Mouse (Mus musculus) lung, postnatal 0 days (tissue): ENCODE measurements at regions not wholly inside any gene's neighbourhood (a gene's known extent, or its start where the extent isn't known, plus 50 kb on each side); places are given as distances from the start of the nearest gene placed in this dataset.

Experiments used
- ATAC-seq: fragments of 200-750 bp; cut with Nextera tagmentation; 2 replicates; pipeline ENCODE4 v1.8.0; 2017; ENCODE audit warnings: moderate library complexity
- DNase-seq: peaks from one replicate; pipeline ENCODE4 v3.0.0-alpha.2; 2016; ENCODE audit warnings: low spot score
- H3K27ac ChIP-seq: fragments of 300-500 bp; sonication (generic); 2 replicates; pipeline ENCODE4 v1.5.1; 2014; ENCODE audit warnings: antibody characterized with exemption, mild to moderate bottlenecking, low read length, mixed read lengths
- H3K27me3 ChIP-seq: fragments of 300-500 bp; sonication (generic); replicated peaks from 2 replicates; pipeline ENCODE4 v1.6.1; 2014; ENCODE audit warnings: low read length, mixed read lengths; ENCODE audit not compliant: insufficient read depth
- H3K36me3 ChIP-seq: fragments of 300-500 bp; sonication (generic); 2 replicates; pipeline ENCODE4 v1.6.1; 2014; ENCODE audit warnings: low read length, mixed read lengths; ENCODE audit not compliant: insufficient read depth
- H3K4me1 ChIP-seq: fragments of 300-500 bp; sonication (generic); 2 replicates; pipeline ENCODE4 v1.6.1; 2014; ENCODE audit warnings: antibody characterized with exemption, low read depth, low read length, mixed read lengths; ENCODE audit not compliant: insufficient read depth
- H3K4me2 ChIP-seq: fragments of 300-500 bp; sonication (generic); replicated peaks from 2 replicates; pipeline ENCODE4 v1.6.1; 2014; ENCODE audit warnings: low read depth, mild to moderate bottlenecking, low read length, moderate library complexity, mixed read lengths
- H3K4me3 ChIP-seq: fragments of 300-500 bp; sonication (generic); 2 replicates; pipeline ENCODE4 v1.5.1; 2014; ENCODE audit warnings: low read depth, low read length
- H3K9ac ChIP-seq: fragments of 300-500 bp; sonication (generic); replicated peaks from 2 replicates; pipeline ENCODE4 v1.6.1; 2014; ENCODE audit warnings: low read depth, mild to moderate bottlenecking
- H3K9me3 ChIP-seq: fragments of 300-500 bp; sonication (generic); 2 replicates; pipeline ENCODE4 v1.6.1; 2016; ENCODE audit warnings: low read length, mixed read lengths
- CTCF ChIP-seq: IDR thresholded peaks from 2 replicates; pipeline ENCODE4 v1.5.1; 2016; ENCODE audit warnings: antibody characterized with exemption, mild to moderate bottlenecking
- EP300 ChIP-seq: IDR thresholded peaks from 2 replicates; pipeline ENCODE4 v1.6.1; 2016; ENCODE audit warnings: antibody characterized with exemption, mild to moderate bottlenecking, control low read depth
- WGBS: fragments of 180-500 bp; shearing (Covaris S2); extraction: QIAGEN DNeasy Blood & Tissue Kit; methylation state at CpG from one replicate; pipeline ENCODE4 v1.1.7; 2014; 5-methylcytosine and 5-hydroxymethylcytosine counted together

GRCm38 (mm10) chr1:193844461-193844860 lies 474.4 kb upstream of the Camk1g start:
- TF ChIP-seq EP300 (no peak), CTCF (no peak)
- no peak overlapping the region for H3K4me3 ChIP-seq
- no peak overlapping the region for H3K4me2 ChIP-seq
- no peaks in the 10 kb centered on the region for H3K36me3 ChIP-seq
- no peaks in the 10 kb centered on the region for H3K9me3 ChIP-seq
- H3K27ac ChIP-seq, result no peak overlapping the region
- no peak overlapping the region for H3K9ac ChIP-seq
- no peaks in the 10 kb centered on the region for H3K27me3 ChIP-seq
- WGBS, result 42% methylated on average over 1 of the region's 1 CpGs
- ATAC-seq, result no peak
- DNase-seq, result no peak
- H3K4me1 ChIP-seq, result no peaks in the 10 kb centered on the region

GRCm38 (mm10) chr1:193800998-193801397 lies 430.9 kb upstream of the Camk1g start:
- H3K36me3 ChIP-seq, result no peaks in the 10 kb centered on the region
- 45% methylated on average over 3 of the region's 3 CpGs for WGBS
- no peak overlapping the region for H3K4me2 ChIP-seq
- H3K4me1 ChIP-seq, result no peaks in the 10 kb centered on the region
- H3K9me3 ChIP-seq, result no peaks in the 10 kb centered on the region
- ATAC-seq, result no peak
- H3K27me3 ChIP-seq, result no peaks in the 10 kb centered on the region
- no peak overlapping the region for H3K27ac ChIP-seq
- no peak for DNase-seq
- no peak overlapping the region for H3K9ac ChIP-seq
- TF ChIP-seq CTCF, result no peak
- TF ChIP-seq EP300, result no peak
- H3K4me3 ChIP-seq, result no peak overlapping the region

- TF ChIP-seq CTCF (no peak), EP300 (no peak)
- DNase-seq (no peak), ATAC-seq (no peak)
- Histone ChIP-seq H3K9me3 (no peaks in the 10 kb centered on the region), H3K4me1 (no peaks in the 10 kb centered on the region), H3K4me2 (no peak overlapping the region), H3K27ac (no peak overlapping the region), H3K4me3 (no peak overlapping the region), H3K9ac (no peak overlapping the region), H3K36me3 (no peaks in the 10 kb centered on the region), H3K27me3 (no peaks in the 10 kb centered on the region)
- WGBS, result 79% methylated on average over 2 of the region's 2 CpGs
Measured at GRCm38 (mm10) chr1:193790579-193790978, 420.5 kb upstream of the Camk1g start.

- no peaks in the 10 kb centered on the region for H3K4me1 ChIP-seq
- H3K4me3 ChIP-seq, result no peak overlapping the region
- H3K27ac ChIP-seq, result no peak overlapping the region
- ATAC-seq (no peak), DNase-seq (no peak)
- no peak overlapping the region for H3K4me2 ChIP-seq
- TF ChIP-seq EP300, result no peak
- no peak for TF ChIP-seq CTCF
- H3K36me3 ChIP-seq, result no peaks in the 10 kb centered on the region
- no peaks in the 10 kb centered on the region for H3K9me3 ChIP-seq
- no peak overlapping the region for H3K9ac ChIP-seq
- H3K27me3 ChIP-seq, result no peaks in the 10 kb centered on the region
- WGBS, result 86% methylated on average over 2 of the region's 2 CpGs
Measured at GRCm38 (mm10) chr1:193788496-193788895, 418.4 kb upstream of the Camk1g start.

GRCm38 (mm10) chr1:193787417-193787816 lies 417.3 kb upstream of the Camk1g start:
- 58% methylated on average over 1 of the region's 1 CpGs for WGBS
- no peak overlapping the region for H3K4me3 ChIP-seq

DNA sequence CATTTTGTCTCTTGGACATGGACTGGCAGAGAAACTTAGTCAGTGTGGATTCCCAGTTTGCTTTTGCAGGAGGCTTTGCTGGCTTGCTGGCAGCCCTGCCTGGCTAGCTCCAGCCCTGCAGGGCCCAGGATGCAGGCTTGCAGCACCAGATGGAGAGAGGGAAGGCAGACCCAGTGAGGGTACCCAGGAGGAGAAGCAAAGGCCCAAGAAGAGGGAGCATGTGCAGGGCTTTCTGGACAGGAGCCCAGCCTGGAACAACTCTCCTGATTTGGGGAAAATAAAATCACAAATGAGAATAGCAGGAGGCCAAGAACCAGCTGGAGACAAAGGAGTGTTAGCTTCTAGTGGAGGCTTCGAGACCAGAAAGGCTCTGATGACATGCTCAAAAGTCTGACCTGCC lies 414.9 kb upstream of the Camk1g start:
- TF ChIP-seq CTCF, result no peak
- no peak for TF ChIP-seq EP300
- DNase-seq, result no peak
- WGBS, result 57% methylated on average over 1 of the region's 1 CpGs

More at GRCm38 (mm10) chr1:193787417-193787816, 417.3 kb upstream of the Camk1g start:
- DNase-seq (no peak), ATAC-seq (no peak)
- no peak overlapping the region for H3K4me2 ChIP-seq
- no peak overlapping the region for H3K9ac ChIP-seq
- no peaks in the 10 kb centered on the region for H3K27me3 ChIP-seq
- no peaks in the 10 kb centered on the region for H3K36me3 ChIP-seq
- H3K27ac ChIP-seq, result no peak overlapping the region
- no peaks in the 10 kb centered on the region for H3K9me3 ChIP-seq
- no peak for TF ChIP-seq EP300
- TF ChIP-seq CTCF, result no peak
- no peaks in the 10 kb centered on the region for H3K4me1 ChIP-seq

GRCm38 (mm10) chr1:193784526-193784925 lies 414.4 kb upstream of the Camk1g start:
- ATAC-seq, result no peak
- TF ChIP-seq EP300 (no peak), CTCF (no peak)

More for the DNA sequence above, 414.9 kb upstream of the Camk1g start:
- Histone ChIP-seq H3K36me3 (no peaks in the 10 kb centered on the region), H3K9ac (no peak overlapping the region), H3K4me3 (no peak overlapping the region), H3K4me1 (no peaks in the 10 kb centered on the region), H3K27ac (no peak overlapping the region), H3K27me3 (no peaks in the 10 kb centered on the region), H3K4me2 (no peak overlapping the region), H3K9me3 (no peaks in the 10 kb centered on the region)
- no peak for ATAC-seq

More at GRCm38 (mm10) chr1:193784526-193784925, 414.4 kb upstream of the Camk1g start:
- Histone ChIP-seq H3K36me3 (no peaks in the 10 kb centered on the region), H3K4me1 (no peaks in the 10 kb centered on the region), H3K4me2 (no peak overlapping the region), H3K27ac (no peak overlapping the region), H3K9me3 (no peaks in the 10 kb centered on the region), H3K9ac (no peak overlapping the region), H3K27me3 (no peaks in the 10 kb centered on the region), H3K4me3 (no peak overlapping the region)
- WGBS, result 83% methylated on average over 2 of the region's 2 CpGs
- DNase-seq, result no peak
